Mouse (Mus musculus) natural killer cell, adult 2 months (primary cell): ENCODE data around the gene Tvp23a.

Experiments used
- DNase-seq, 2 experiments: peaks; one replicate each; pipeline ENCODE4 v3.0.0; 2022; ENCODE audit warnings: low spot score in 2 of 2

The Tvp23a gene

DNA sequence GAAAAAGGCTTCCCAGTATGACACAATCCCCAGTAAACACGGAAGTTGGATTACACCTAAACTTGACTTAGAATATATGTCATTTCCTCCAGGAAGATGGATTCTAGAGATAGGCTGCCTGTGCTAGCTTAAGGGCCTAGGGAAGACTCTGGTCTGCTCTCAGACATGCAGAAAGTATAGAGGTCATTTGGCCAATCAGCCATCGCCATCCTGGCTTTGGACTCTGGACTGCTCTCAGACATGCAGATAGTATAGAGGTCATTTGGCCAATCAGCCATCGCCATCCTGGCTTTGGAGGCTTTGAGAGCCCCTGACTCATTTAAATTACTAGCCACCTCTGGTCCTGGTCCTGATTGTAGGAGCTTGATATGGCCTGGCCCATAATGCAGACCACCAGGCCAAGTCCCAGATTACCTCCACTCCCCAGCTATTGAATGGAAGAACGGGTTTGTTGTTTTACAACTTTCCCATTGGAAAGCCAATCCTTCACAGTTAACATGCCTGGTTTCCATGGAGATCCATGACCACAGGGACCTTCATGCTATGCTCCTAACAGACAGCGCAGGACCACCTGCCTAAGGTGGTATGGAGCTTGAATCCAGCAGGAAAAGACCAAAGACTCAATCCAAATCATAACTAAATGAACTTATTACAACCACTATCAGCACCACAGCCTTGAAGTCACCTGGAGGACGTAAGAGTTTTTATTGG is 6.9 kb upstream of the Tvp23a start:
- no peak for DNase-seq

DNA sequence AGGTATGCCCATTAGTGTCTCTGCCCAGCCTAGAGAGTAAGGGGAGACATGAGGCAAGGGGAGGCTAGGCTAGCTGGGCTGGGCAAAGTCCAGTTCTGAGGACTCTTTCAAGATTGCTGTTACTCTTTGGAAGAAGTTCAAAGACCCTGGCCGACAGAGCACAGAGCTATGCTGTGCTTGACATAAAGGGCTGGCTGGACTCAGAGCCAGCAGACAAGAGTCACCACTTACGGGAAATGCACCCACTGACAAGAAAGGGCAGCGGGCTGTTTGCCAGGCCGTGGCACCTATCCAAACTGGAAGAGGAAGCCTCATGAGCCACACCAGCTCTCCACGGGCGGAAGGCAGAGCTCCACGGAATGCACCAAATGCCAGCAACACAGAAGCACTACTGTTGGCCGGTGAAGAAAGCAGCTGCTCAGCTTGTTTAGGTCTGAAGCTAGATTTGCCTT is 5.3 kb upstream of the Tvp23a start:
- no peak for DNase-seq

DNA sequence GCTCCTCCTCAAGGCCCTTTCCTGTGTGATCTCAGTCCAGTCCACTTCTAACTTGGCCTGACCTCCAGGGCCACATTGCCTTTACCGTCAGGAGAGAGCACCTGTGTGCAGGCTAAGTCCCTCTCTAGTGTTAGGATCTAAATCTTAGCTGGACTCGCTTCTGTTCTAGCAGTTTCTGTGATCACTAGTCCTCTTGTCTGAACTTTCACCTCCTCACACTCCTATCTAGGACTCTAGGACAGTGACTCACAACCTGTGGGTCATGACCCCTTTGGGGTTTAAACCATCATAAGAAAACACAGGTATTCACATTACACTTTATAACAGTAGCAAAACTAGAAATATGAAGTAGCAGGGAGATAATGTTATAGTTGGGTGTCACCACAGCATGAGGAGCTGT is 4.7 kb upstream of the Tvp23a start:
- DNase-seq: no peak

DNA sequence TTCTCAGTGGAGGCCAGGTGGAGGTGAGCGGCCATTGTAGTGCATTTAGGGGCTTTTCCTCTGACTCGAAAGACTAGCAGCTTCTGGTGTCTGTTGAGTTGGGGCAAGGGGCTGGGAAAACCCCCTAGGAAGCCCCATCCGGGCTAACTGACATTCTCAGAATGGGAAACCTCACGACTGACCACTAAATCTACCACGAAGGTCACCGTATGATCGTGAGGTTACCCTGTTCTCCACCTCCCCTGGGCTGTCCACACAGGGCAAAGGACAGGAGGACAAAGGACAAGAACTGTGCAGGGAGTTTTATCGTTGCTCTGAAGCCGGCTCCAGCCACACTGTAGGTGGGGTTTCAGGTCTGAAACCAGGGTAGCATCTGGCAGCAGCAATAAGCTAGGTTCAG is 1.8 kb upstream of the Tvp23a start:
- no peak for DNase-seq

DNA sequence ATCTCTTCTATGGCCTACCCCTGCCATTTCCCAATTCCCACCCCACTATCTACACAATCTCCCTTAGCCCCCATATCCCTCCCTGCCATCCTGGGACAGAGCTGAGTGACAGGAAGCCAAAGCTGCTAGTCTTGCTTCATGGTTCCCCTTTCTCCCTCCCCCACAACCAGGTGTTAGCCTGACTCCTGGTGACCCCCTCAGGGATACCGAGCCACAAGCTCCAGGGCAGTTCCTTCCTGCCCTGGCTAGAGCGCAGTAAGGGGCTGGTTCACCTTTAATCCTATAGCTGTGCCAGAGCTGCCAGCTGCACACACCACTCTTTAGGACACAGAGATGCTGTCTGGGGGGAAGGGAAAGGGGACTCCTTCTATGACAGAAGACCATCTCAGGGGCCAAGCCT is 619 bp upstream of the Tvp23a start:
- no peak for DNase-seq

DNA sequence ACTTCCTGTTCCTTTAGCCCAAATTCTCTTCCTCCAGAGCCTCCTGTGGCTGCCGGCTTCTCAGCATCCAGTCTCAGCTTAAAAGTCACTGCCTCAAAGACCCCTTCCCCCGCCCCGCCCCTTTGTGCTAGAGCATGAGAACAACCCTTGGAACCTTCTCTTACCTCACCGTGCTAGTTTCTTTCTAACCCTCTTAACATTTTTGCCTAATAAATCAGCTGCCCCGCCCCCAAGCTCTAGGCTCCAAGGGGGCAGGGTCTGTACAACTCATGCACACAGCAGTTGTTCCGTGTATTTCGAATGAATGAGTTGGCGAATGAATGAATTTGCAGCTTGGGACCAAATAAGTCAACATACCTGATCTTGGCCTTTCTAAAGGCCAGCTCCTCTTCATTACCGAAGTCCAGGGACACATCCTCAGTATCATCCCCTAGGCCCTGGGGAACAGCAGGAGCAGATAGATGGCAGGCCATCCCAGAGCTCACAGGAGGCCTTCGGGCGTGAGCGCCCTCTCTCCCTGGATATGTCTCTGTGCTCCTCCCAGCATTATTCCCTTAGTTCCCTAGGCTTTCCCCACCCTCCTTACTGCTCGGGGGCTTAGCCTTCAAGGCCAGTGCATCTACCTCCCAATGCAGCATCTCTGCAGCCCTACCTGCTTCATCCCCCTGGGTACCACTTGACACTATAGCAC is 444 bp downstream of the Tvp23a start:
- DNase-seq: no peak

DNA sequence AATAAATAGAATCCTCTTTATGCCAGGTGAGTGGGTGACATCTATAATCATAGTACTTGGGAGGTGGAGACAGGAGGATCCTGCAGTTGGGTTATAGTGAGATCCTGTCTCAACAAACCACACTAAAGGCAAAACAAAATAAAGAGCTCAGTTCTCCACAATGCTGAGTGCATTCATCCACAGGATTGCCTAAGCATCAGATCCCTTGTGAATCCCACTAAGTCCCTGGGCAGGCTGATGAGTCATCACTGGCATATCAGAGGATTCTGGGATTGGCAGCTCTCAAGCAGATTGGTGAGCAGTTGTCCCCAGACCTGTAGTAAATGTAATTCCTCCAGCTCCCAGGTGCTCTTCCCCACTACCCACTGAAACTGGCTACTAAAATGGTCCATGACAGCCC is 3.4 kb downstream of the Tvp23a start:
- DNase-seq: no peak

DNA sequence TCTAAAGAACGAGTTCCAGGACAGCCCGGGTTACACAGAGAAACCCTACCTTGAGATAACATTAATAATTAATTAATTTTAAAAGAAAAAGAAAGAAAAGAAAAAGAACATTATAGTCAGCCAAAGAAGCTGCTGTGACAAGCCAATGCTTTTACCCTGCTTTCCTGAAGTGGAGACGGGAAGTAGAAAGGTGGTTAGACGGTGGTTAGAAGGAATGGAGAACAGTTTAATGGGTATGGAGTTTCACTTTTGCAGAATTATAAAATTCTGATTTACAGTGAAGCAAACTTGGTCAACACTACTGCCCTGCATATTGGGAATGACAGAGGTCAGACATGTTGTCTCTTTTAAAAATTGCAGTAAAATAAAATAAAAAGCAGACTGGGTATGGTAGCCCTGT is 5.4 kb downstream of the Tvp23a start:
- DNase-seq: no peak

DNA sequence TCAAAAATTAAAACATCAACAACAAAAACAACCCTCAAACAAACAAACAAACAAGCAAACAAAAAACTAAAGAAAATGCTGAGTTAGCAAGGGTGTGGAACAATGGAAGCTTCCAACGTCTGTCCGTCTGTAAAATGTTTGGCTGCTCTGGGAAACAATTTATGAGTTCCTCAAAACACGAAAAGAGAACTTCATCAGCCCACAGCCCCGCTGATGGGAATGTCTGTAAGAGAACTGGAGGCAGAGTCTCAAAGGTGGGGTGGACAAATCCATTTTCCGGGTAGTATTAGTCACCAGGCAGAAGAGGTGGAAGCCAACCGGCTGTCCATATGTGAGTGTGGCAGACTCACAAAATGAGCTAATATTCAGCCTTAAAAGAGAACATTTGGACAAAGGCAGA is 5.8 kb downstream of the Tvp23a start:
- no peak for DNase-seq

DNA sequence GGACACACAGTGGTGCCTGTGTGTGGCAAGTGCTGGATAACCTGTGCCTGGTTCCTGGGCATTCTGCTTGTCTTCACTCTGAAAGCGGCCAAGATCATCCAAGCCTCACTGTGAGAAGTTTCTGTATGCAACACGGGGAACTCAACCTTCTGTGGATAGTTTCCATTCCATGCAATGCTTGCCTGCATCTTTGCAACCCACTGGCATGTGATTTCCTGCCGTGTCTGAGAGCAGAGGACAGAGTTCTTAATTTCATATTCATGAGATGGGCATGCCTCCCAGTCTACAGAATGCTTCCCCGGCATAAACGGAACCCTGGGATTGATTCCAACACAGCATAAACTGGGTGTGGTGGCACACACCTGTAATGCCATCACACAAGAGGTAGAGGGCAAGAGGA is 9.1 kb downstream of the Tvp23a start:
- no peak for DNase-seq

DNA sequence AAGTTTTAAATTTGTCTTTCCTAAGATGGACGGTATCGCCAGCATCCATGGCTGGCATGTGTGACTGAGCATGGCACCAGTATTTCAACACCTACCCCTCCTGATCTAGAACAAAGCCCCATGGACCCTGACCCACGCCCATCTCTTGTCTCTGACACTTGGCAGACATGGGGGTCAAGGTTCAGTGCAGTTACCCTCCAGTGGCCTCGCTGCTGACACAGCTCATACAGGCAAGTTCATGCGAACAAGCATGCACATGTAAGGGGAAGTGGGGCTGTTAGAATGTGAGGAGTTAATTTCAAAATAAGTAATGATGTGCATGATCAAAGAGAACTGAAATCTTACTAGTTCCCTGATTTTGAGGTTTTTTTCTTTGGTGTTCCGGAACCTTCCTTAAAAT is 11.0 kb downstream of the Tvp23a start:
- no peak for DNase-seq

DNA sequence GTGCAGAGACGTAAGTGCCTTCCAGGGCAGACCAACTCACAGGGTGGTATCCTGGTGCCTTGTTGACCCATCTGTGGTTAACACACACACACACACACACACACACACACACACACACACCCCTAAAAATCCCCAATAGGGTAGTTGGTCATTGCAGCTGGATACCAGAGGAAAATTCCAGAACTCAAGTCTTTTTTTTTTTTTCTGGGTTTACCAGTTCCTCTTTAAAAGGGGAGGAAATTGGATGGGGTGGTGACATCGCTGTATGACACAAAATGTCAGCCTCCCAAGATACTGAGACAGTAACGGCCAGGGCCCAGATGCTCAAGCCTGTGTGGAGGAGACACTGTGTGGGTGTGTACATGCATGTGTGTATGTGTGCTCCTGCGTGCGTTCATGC is 13.8 kb downstream of the Tvp23a start:
- no peak for DNase-seq

DNA sequence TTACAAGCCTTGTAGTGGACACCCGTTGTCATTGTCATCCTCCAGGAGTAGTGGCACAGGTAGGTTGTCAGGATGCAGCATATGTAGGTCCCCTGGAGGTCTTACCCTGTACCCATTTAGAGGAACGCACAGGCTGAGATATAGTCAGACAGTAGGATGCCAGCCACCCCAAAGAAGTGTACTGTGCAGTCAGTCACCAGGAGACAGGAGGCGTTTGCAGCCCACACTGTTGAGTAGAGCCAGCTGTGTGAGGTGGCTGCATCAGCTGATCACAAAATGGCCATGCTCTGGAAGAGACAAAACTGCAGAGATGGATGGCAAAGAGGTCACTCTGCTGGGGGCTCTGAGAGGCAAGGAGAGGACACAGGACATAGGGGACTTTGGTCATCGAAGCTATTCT is 14.8 kb downstream of the Tvp23a start:
- no peak for DNase-seq

DNA sequence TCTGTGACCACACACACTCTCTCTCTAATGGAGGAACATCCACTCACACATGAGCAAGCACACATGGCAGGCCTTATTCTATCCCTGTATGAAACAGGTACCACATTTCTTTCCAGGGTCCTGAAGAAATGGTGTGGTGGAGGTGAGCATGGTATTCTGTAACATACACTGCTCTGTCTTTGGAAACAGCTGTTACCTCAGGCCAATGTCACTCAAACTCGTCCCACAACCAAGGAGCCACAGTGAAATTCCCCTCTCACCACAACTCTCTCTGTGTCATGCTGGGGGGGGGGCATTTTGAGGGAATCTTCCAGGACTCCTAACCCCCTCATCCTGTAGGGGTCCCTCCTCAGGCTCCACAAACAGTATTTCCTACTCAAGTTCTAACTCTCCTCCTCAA is 15.3 kb downstream of the Tvp23a start:
- DNase-seq: no peak

DNA sequence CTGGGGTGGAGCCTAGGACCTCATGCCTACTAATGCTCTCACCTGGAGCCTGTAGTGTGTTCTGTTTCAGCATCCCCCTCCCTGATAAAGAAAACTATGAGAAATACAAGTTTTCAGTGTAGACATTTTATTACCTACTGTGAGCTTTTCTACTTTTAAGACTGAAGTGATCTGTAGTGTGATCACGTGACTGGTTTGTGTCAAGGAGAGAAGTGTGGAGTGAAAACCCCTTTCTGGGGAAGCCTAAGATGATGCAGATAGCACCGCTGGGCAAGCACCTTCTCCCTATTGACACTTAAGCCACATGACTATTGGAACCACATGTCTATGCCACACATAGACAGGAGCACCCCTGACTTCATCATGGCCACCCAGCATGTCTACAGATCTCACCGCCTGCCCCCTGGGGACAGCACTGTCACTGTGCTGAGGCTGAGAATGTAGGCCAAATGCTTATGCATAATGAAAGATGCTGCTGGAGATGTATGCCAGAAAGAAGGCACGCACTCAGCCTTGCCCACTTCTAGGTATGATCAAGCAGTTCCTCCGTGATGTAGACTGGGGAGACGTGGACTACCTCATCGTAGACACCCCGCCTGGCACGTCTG is 26.6 kb downstream of the Tvp23a start:
- no peak for DNase-seq

DNA sequence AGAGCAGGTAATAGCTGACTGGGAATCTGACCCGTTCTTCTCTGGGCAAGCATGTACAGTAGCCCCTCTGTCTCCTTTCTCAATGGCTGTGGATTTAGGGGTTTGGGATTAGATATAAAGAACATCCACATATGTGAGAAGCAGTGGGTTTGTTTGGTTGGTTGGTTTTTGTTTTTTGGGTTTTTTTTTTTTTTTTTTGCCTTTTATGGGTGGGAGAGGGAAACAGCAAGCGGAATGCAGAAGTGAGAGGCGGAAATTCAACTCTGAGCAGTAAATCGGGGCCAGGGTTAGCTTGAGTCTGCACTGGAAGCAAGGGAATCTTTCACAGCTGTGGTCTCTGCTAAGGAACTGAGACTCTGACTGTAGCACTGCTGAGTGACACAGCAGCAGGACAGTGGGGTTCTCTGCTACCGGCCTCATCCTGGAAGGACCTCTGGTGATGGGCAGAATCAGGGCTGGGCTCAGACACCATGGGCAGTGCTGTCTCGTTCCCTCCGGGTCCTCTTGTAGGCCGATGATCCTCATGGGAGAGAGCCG is 29.4 kb downstream of the Tvp23a start:
- no peak for DNase-seq

DNA sequence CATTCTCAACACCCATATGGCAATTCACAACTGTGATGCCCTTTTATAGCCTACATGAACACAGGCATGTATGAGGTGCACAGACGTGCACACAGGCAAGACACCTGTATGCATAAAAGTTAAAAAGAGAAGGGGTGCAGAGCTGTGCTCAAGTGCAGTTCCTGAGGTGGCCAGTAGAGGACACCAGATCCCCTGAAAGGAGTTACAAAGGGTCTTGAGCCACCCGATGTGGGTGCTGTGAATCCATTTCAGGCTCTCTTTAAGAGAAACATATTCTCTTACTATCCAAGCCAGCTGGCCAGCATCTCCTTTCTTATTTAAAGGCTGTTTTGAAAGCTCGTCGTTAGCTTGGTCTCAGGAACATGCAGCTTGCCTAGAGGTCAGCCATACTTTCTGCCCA is 30.3 kb downstream of the Tvp23a start:
- DNase-seq: peak in 1 of 2 experiments; percentile 26

DNA sequence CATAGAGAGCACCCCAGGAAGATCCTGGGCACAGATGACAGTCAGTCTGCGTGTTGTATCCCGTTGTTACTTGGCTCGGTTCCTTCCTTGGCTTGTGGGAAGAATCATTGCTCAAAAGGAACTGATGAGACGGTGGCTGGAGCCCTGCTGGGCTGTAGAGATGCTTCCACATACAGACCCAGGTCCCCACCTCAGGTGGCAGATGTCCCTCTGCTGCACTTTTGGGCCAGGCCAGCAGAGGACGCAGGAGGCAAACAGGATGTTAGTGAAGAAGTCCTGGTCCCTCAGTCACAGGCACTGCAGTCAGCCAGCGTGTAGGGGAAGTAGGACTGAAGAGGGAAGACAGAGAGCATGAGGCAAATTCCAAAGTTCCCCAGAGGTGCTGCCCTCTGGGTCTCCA is 31.2 kb downstream of the Tvp23a start:
- DNase-seq: peak in 1 of 2 experiments; percentile 54

DNA sequence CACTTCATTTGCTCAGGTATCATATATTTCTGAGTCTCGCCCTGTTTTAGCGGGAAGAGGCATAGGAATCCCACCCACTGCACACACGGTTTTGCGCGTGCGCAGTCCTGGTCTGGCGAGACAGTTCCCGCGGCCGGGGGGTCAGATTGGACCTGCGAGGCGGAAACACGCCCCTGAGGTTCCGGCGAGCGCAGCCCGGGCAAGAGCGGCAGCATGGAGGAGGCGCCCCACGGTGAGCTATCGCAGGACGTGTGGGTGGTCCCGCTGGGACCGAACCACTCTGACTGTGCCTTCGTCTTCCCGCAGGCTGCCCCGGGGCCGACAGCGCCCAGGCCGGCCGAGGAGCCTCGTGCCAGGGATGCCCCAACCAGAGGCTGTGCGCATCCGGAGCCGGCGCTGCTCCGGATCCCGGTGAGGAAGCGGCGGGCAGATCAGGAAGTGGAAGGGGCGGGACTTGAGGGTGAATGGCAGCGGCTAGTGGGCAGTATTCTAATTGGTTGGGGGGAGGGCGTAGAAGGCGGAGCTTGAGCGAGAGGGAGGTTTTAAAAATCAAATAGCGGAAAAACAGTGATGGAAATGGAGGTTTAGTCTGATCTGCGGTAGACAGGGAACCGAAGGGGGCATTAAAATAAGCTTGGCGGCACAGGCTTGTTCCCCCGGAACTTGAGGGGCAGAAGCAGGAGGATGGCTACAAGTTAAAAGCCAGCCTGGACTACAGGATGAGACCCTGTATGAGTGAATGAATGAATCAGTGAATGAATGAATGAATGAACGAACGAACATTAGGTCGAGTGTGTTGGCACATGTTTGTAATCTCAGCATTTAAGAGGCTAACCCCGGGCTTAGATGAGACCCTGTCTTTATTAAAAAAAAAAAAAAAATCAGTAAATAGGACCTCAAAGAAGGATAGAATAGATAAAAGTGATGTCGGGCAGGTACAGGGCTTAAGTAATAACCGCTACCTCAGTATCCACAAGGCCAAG is 35.1 kb downstream of the Tvp23a start, which contains the start of gene Nubp1:
TSS of gene Nubp1 (plus strand) at position 185 of the 983 bp plus-strand sequence.
- peak; percentile 91 for DNase-seq

DNA sequence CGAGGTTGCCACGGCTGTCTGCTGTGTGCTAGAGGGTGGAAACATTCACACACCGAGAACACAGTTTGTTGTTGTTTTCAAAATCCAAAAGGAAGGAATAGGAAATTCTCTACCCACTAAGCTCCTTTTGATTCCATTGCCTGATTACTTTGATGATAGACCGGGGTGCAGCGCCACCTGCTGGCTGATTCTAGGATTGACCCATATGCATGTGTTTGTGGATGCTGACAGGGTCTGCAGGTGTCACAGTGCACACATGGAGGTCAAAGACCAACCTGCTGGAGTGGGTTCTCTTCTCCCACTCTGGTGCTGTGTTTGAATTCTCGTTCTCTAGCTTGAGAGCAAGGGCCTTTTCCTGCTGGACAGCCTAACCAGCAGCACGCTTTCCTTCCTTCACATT is 48.0 kb downstream of the Tvp23a start:
- peak; percentile 55 to 77 for DNase-seq

DNA sequence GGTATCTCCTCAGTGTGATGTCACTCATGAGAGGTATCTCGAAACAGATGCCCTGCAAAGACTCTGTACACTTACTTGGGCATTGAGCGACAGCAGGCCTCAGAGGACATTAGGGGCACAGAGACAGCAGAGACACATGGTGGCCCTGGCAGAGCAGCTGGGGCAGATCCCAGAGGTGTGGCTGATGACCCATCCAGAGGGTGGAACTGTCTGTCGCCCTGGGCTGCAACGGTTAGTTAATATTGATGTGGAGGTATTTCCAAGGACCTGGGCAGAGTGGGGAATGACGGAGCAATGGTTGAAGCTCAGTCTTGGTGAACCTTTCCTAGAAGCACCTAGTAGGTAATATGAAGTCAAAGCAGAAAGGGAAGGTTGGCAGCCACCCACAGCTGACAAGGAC is 48.4 kb downstream of the Tvp23a start:
- no peak for DNase-seq
